Comparison of ENCODE assay signal across 12 mouse cellular contexts in genomic region chr2:125404509-125405105, GRCm38 (mm10).
"Had no signal": no experiment of that assay in that cellular context is flagged by ENCODE, and none has a peak within 500 bp of the region (broad histone marks: within the 10 kb centered on the region; RNA-seq: fewer than 3 reads in every experiment).

No protein-coding gene starts in this region.

- H3K4me2 ChIP-seq: limb, embryonic 12.5 days; limb, embryonic 15.5 days; liver, embryonic 12.5 days; liver, embryonic 15.5 days had no signal

- H3K27ac ChIP-seq: limb, embryonic 12.5 days; limb, embryonic 15.5 days; liver, embryonic 12.5 days; liver, embryonic 15.5 days; macrophage had no signal

- ATAC-seq: intestine, postnatal 0 days; liver, embryonic 12.5 days had no signal

- H3K27me3 ChIP-seq: limb, embryonic 12.5 days; limb, embryonic 15.5 days; liver, embryonic 12.5 days; liver, embryonic 15.5 days had no signal

- H3K4me1 ChIP-seq: limb, embryonic 12.5 days; limb, embryonic 15.5 days; liver, embryonic 12.5 days; liver, embryonic 15.5 days had no signal

- H3K9ac ChIP-seq: limb, embryonic 12.5 days; limb, embryonic 15.5 days; liver, embryonic 12.5 days; liver, embryonic 15.5 days had no signal

- DNase-seq: kidney, adult 2 months; kidney, postnatal 14 days; left cerebral cortex, postnatal 4 days; midbrain, embryonic 14.5 days; thymus, adult 18-20 months; thymus, postnatal 36 days had no signal

- H3K4me3 ChIP-seq: limb, embryonic 12.5 days; limb, embryonic 15.5 days; liver, embryonic 12.5 days; liver, embryonic 15.5 days had no signal

- H3K36me3 ChIP-seq: limb, embryonic 12.5 days; limb, embryonic 15.5 days; liver, embryonic 12.5 days; liver, embryonic 15.5 days had no signal

- H3K9me3 ChIP-seq: limb, embryonic 12.5 days; limb, embryonic 15.5 days; liver, embryonic 12.5 days; liver, embryonic 15.5 days had no signal
